Mouse (Mus musculus) small intestine, adult 2 months (tissue): ENCODE results near the gene Klhl34. TPM values are rescaled to one million over a fixed set of nuclear protein-coding genes. Genes with fewer than 3 reads are reported as not detected.

Experiments used
- H3K27ac ChIP-seq: fragments of 200-500 bp; 2 replicates; pipeline ENCODE4 v1.5.1; 2012; ENCODE audit warnings: low read depth, low read length, control low read depth, inconsistent platforms; ENCODE audit not compliant: insufficient read depth
- H3K27me3 ChIP-seq: fragments of 200-500 bp; 2 replicates; pipeline ENCODE4 v1.6.1; 2012; ENCODE audit warnings: mild to moderate bottlenecking, moderate library complexity, low read length, inconsistent platforms; ENCODE audit not compliant: control insufficient read depth, insufficient read depth
- H3K36me3 ChIP-seq: fragments of 200-500 bp; 2 replicates; pipeline ENCODE4 v1.6.1; 2012; ENCODE audit warnings: mild to moderate bottlenecking, low read length, control low read depth, inconsistent platforms; ENCODE audit not compliant: control insufficient read depth, insufficient read depth
- H3K4me1 ChIP-seq: fragments of 200-500 bp; 2 replicates; pipeline ENCODE4 v1.6.1; 2012; ENCODE audit warnings: low read length, inconsistent platforms, mixed read lengths; ENCODE audit not compliant: control insufficient read depth, insufficient read depth, insufficient read length
- H3K4me3 ChIP-seq: fragments of 200-500 bp; 2 replicates; pipeline ENCODE4 v1.5.1; 2012; ENCODE audit warnings: low read depth, mild to moderate bottlenecking, control low read depth, inconsistent platforms, low read length, moderate library complexity
- CTCF ChIP-seq: fragments of 200-500 bp; IDR thresholded peaks from 2 replicates; pipeline ENCODE4 v1.5.1; 2012; ENCODE audit warnings: low read depth, mild to moderate bottlenecking, control low read depth, inconsistent platforms, low read length, moderate library complexity, mixed read lengths; ENCODE audit not compliant: insufficient replicate concordance, insufficient read length; ENCODE audit errors: extremely low read depth
- POLR2A ChIP-seq: fragments of 200-500 bp; IDR thresholded peaks from 2 replicates; pipeline ENCODE4 v1.6.1; 2012; ENCODE audit warnings: low read depth, mild to moderate bottlenecking, control low read depth, inconsistent platforms, low read length, moderate library complexity
- WGBS: fragments of 180-500 bp; shearing (Covaris S2); methylation state at CpG from one replicate; pipeline ENCODE4 v1.1.7; 2018; 5-methylcytosine and 5-hydroxymethylcytosine counted together
- polyA plus RNA-seq: library from polyadenylated mRNA; depleted of rRNA; stranded (reverse); fragments of >200 nt; gene quantifications from 2 replicates; pipeline ENCODE4 v1.2.3, GENCODE M21; 2012; rRNA removed

Gene Klhl34
- not detected in 2 replicates for polyA plus RNA-seq

- WGBS, result 64% methylated on average over 28 of the region's 28 CpGs
- H3K27me3 ChIP-seq, result no peaks in the 10 kb centered on the region
- H3K4me3 ChIP-seq, result peak within 1 kb of the TSS; percentile 19; the same call in 1 of the 2 replicates
- H3K4me1 ChIP-seq, result 0 out of 2 replicates have a peak, but pooled peaks cover 1% of the 10 kb centered on the region
- no peak for TF ChIP-seq POLR2A
- no peaks in the 10 kb centered on the region for H3K36me3 ChIP-seq
- no peak within 1 kb of the TSS for H3K27ac ChIP-seq
Observed at GRCm38 (mm10) chrX:157818207-157818920, at the start of gene Klhl34. TSS of gene Klhl34 (plus strand) at chrX:157818435.

- no peaks in the 10 kb centered on the region for H3K27me3 ChIP-seq
- TF ChIP-seq POLR2A (no peak), CTCF (no peak)
- H3K27ac ChIP-seq, result no peak overlapping the region
- H3K36me3 ChIP-seq, result no peaks in the 10 kb centered on the region
- 83% methylated on average over 2 of the region's 2 CpGs for WGBS
- no peaks in the 10 kb centered on the region for H3K4me1 ChIP-seq
- no peak overlapping the region for H3K4me3 ChIP-seq
Observed at GRCm38 (mm10) chrX:157801669-157802068, 16.6 kb upstream of the Klhl34 start.

- Histone ChIP-seq H3K4me1 (no peaks in the 10 kb centered on the region), H3K36me3 (no peaks in the 10 kb centered on the region), H3K27ac (no peak overlapping the region), H3K27me3 (no peaks in the 10 kb centered on the region), H3K4me3 (no peak overlapping the region)
- WGBS, result 57% methylated on average over 1 of the region's 1 CpGs
- TF ChIP-seq POLR2A (no peak), CTCF (no peak)
Observed at GRCm38 (mm10) chrX:157809721-157810120, 8.5 kb upstream of the Klhl34 start.

GRCm38 (mm10) chrX:157817571-157818206 lies 546 bp upstream of the Klhl34 start:
- TF ChIP-seq CTCF, result no peak
- no peak for TF ChIP-seq POLR2A
- Histone ChIP-seq H3K27ac (no peak overlapping the region), H3K36me3 (no peaks in the 10 kb centered on the region), H3K4me3 (peak overlapping the region; percentile 19; the same call in 1 of the 2 replicates), H3K4me1 (0 out of 2 replicates have a peak, but pooled peaks cover 1% of the 10 kb centered on the region), H3K27me3 (no peaks in the 10 kb centered on the region)
- WGBS, result 22% methylated on average over 31 of the region's 31 CpGs

- WGBS, result 89% methylated on average over 13 of the region's 13 CpGs
- TF ChIP-seq CTCF (no peak), POLR2A (no peak)
- 0 out of 2 replicates have a peak, but pooled peaks cover 1% of the 10 kb centered on the region for H3K4me1 ChIP-seq
- H3K36me3 ChIP-seq, result no peaks in the 10 kb centered on the region
- no peaks in the 10 kb centered on the region for H3K27me3 ChIP-seq
- no peak overlapping the region for H3K27ac ChIP-seq
- no peak overlapping the region for H3K4me3 ChIP-seq
Observed at GRCm38 (mm10) chrX:157818921-157819260, 656 bp downstream of the Klhl34 start.

GRCm38 (mm10) chrX:157829983-157830382 lies 11.7 kb downstream of the Klhl34 start:
- 75% methylated on average over 4 of the region's 4 CpGs for WGBS
- H3K27me3 ChIP-seq, result no peaks in the 10 kb centered on the region
- no peak overlapping the region for H3K27ac ChIP-seq

More at GRCm38 (mm10) chrX:157829983-157830382, 11.7 kb downstream of the Klhl34 start:
- H3K4me1 ChIP-seq, result no peaks in the 10 kb centered on the region
- no peak overlapping the region for H3K4me3 ChIP-seq
- no peak for TF ChIP-seq CTCF
- no peak for TF ChIP-seq POLR2A
- no peaks in the 10 kb centered on the region for H3K36me3 ChIP-seq

Other genes with a start within 250 kb of the Klhl34 start
- gene Yy2, start 249.4 kb upstream of the Klhl34 start, polyA plus RNA-seq, result not detected in 2 replicates
- gene Mbtps2, start 219.7 kb upstream of the Klhl34 start, polyA plus RNA-seq, result 1.7 and 3.8 TPM in 2 replicates
- gene Smpx, start 119.5 kb upstream of the Klhl34 start, polyA plus RNA-seq, result 0.30 and 0.32 TPM in 2 replicates
- 0.06 TPM in 1 of 2 replicates, not detected in the other for gene Cnksr2, start 224.9 kb downstream of the Klhl34 start, polyA plus RNA-seq